Mouse (Mus musculus) hindbrain, embryonic 10.5 days (tissue): ENCODE data around the gene Prorsd1. TPM values are rescaled to one million over a fixed set of nuclear protein-coding genes. Genes with fewer than 3 reads are reported as not detected.
"Not testable (repeated sequence)": the region's sequence is repeated elsewhere in the genome, so short reads cannot be mapped to it uniquely, and the experiment has no call there.

Source experiments
- DNase-seq: peaks from one replicate; pipeline ENCODE4 v3.0.0-alpha.2; 2017; ENCODE audit warnings: low spot score
- H3K27ac ChIP-seq: fragments of 300-500 bp; sonication (generic); 2 replicates; pipeline ENCODE4 v1.5.1; 2016; ENCODE audit warnings: mild to moderate bottlenecking, moderate library complexity
- H3K27me3 ChIP-seq: fragments of 300-500 bp; sonication (generic); 2 replicates; pipeline ENCODE4 v1.6.1; 2016; ENCODE audit warnings: mild to moderate bottlenecking; ENCODE audit not compliant: poor library complexity, insufficient read depth, severe bottlenecking
- H3K36me3 ChIP-seq: fragments of 300-500 bp; sonication (generic); 2 replicates; pipeline ENCODE4 v1.6.1; 2016; ENCODE audit warnings: mild to moderate bottlenecking, moderate library complexity
- H3K4me1 ChIP-seq: fragments of 300-500 bp; sonication (generic); replicated peaks from 2 replicates; pipeline ENCODE4 v1.6.1; 2016; ENCODE audit warnings: mild to moderate bottlenecking
- H3K4me3 ChIP-seq: fragments of 300-500 bp; sonication (generic); 2 replicates; pipeline ENCODE4 v1.5.1; 2016; ENCODE audit warnings: mild to moderate bottlenecking, moderate library complexity
- H3K9me3 ChIP-seq: fragments of 300-500 bp; sonication (generic); 2 replicates; pipeline ENCODE4 v1.6.1; 2016; ENCODE audit warnings: mild to moderate bottlenecking, moderate library complexity
- WGBS: fragments of 180-500 bp; shearing (Covaris S2); methylation state at CpG from one replicate; pipeline ENCODE4 v1.1.7; 2016; 5-methylcytosine and 5-hydroxymethylcytosine counted together
- polyA plus RNA-seq: library from polyadenylated mRNA; unstranded; fragments of >200 nt; fragmentation: Nextera tagmentation; extraction: Ambion mirVana; gene quantifications from 2 replicates; pipeline ENCODE4 v1.2.1, GENCODE M21; 2016

Prorsd1 gene
- polyA plus RNA-seq, result 16.5 and 19.6 TPM in 2 replicates

DNA sequence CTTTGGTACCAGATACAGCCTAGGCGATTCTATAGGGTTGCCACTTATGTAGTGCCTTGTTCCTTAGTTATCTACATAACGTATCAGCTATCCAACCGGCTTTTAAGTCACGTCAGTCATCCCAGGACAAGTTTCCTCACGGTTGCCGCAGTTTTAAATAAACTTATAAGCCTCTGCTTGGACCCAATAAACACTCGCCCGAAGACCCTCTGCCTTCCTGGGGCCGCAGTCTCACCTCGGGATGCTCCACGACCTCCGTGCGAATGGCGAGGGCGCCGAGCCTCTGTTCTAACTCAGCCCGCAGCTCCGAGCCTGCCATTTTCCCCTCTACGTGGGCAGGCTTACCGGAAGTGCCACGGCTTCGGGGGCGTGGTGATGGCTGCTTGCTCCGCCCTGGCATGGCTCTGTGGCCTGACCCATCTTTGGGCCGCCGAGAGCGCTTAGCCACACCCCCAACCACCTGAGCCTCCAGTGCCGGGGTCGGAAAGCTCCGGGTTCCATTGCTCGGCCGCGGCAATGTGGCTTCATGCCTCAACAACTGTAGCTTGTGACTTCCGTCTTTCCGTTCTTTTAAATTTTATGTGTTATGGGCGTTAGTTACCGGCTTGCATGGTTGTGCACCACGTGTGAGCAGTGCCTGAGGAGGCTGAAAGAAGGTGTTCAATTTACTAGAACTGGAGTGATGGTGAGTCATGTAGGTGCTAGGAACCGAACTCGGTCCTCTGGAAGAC, at the start of gene Prorsd1:
Gene Prorsd1, minus strand, starts transcription at position 352 of the 731 bp plus-strand sequence.
- H3K4me3 ChIP-seq, result peak within 1 kb of the TSS; percentile 74
- H3K27ac ChIP-seq, result peak within 1 kb of the TSS; percentile 91
- no peaks in the 10 kb centered on the region for H3K27me3 ChIP-seq
- peaks cover 11% of the 10 kb centered on the region; the same call in 1 of the 2 replicates for H3K4me1 ChIP-seq
- WGBS, result 4% methylated on average over 40 of the region's 40 CpGs
- no peaks in the 10 kb centered on the region for H3K9me3 ChIP-seq
- H3K36me3 ChIP-seq, result peaks cover 26% of the 10 kb centered on the region
- DNase-seq, result peak; percentile 91

GRCm38 (mm10) chr11:29563406-29563805, 48.6 kb upstream of the Prorsd1 start:
- Histone ChIP-seq H3K27me3 (no peaks in the 10 kb centered on the region), H3K4me1 (no peaks in the 10 kb centered on the region), H3K4me3 (no peak overlapping the region), H3K9me3 (no peaks in the 10 kb centered on the region), H3K27ac (no peak overlapping the region), H3K36me3 (no peaks in the 10 kb centered on the region)
- WGBS, result 84% methylated on average over 2 of the region's 2 CpGs
- no peak for DNase-seq

DNA sequence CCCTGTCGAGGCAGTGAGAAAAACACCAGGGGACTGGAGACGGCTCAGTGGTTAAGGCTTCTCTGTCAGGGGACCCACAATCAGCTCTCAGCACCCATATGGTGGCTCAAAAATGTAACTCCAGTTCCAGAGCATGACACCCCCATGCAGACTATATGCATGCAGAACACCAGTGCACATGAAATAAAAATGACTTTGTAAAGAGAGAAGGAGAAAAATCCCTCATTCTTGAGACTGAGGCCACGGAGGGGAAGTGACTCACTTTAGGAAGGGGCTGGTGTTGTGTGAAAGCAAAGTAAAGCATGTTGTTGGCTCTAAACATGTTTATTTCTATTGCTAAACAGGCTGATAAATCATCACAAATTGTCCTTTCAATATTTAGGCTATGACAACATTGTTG, 46.2 kb upstream of the Prorsd1 start:
- no peak overlapping the region for H3K27ac ChIP-seq
- H3K36me3 ChIP-seq, result no peaks in the 10 kb centered on the region
- H3K27me3 ChIP-seq, result no peaks in the 10 kb centered on the region
- DNase-seq, result no peak
- H3K4me3 ChIP-seq, result no peak overlapping the region
- no peaks in the 10 kb centered on the region for H3K9me3 ChIP-seq
- 91% methylated on average over 3 of the region's 3 CpGs for WGBS
- H3K4me1 ChIP-seq, result no peaks in the 10 kb centered on the region

DNA sequence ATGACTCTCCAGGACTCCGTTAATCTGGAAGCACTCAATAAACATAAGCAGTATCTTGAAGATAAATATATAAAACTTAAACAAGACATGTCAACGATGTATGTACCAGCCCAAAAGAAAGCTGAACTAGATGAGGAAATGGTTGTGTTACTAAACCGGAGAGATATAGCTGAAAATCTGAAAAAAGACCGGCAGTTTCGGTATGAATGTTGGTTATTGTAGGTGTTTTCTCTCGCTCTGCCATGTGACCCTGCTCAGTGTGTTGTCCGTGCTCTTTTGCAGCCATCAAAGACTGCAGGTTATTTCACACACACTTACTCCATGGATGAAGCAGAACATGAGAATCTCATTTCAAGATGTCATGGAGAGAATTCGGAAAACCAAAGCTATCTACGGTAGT, 45.6 kb upstream of the Prorsd1 start:
- Histone ChIP-seq H3K4me1 (no peaks in the 10 kb centered on the region), H3K27me3 (no peaks in the 10 kb centered on the region), H3K36me3 (no peaks in the 10 kb centered on the region), H3K9me3 (no peaks in the 10 kb centered on the region), H3K4me3 (no peak overlapping the region), H3K27ac (no peak overlapping the region)
- 89% methylated on average over 9 of the region's 9 CpGs for WGBS
- DNase-seq, result no peak

DNA sequence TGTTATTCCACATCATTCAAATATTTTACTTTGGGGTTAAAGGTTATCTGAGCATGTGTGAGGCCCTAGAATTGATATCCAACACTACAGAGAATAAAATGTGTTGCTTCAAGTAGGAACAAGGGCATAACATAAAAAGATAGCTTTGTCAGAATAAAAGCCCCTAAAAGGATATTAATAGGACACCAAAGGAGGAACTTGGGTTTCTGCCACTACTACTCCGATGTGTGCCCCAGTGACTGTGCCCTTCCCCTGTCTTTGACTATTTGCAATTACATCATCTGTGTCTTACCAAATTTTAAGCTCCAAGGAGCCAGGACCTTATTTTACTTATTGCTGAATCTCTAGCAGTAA, 34.6 kb upstream of the Prorsd1 start:
- peaks cover 24% of the 10 kb centered on the region for H3K36me3 ChIP-seq
- no peaks in the 10 kb centered on the region for H3K27me3 ChIP-seq
- H3K4me1 ChIP-seq, result peaks cover 14% of the 10 kb centered on the region
- H3K9me3 ChIP-seq, result no peaks in the 10 kb centered on the region
- H3K4me3 ChIP-seq, result no peak overlapping the region; the same call in 1 of the 2 replicates
- WGBS, result 96% methylated on average over 1 of the region's 1 CpGs
- H3K27ac ChIP-seq, result no peak overlapping the region
- no peak for DNase-seq

DNA sequence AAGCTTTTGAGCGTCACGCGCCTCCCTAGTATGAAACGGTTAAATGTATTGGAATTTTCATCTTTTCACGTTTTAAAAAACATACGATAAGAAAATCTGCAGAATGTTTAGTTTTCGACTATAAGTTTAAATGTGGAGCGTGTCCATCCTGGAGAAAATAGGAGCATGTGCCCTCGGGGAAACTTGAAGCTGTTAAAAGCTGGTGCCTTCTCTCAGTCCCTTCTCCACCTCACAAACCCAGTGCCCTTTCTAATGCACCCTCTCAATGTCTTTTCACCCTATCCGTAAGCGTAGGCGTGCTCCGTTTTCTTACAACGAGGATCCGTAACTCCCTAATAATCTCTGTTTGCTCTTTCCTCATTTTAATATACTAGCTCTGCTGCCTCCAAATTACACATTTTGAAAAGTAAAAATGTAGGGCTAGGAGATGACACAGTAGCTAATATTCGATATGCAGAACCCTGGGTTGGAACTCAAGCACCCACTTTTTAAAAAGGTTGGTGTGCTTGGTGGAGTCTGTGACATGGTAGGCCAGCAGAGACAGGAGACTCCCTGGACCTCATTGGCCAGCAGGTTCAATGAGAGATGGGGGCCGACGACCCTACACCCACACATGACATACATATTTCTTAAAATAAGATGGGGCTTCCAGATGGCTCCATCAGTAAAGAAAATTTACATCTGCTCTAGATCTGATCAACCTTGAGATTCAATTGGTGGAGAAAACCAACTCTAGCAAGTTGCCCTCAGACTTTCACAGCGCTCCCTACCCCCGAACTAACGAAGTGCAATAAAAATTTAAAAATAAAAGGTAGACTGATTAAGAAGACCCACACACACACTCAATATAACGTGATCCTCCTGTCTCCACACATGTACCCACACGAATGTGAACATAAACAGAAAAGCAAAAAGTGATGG, 33.9 kb upstream of the Prorsd1 start:
- Histone ChIP-seq H3K27me3 (no peaks in the 10 kb centered on the region), H3K27ac (peak overlapping the region; percentile 92), H3K36me3 (peaks cover 31% of the 10 kb centered on the region), H3K4me1 (peaks cover 14% of the 10 kb centered on the region), H3K9me3 (no peaks in the 10 kb centered on the region), H3K4me3 (peak overlapping the region; percentile 81)
- 28% methylated on average over 23 of the region's 23 CpGs for WGBS
- no peak for DNase-seq

- no peaks in the 10 kb centered on the region for H3K27me3 ChIP-seq
- DNase-seq, result peak; percentile 90
- WGBS, result under 1% methylated on average over 46 of the region's 46 CpGs
- peaks cover 39% of the 10 kb centered on the region for H3K36me3 ChIP-seq
- peak within 1 kb of the TSS; percentile 92 for H3K27ac ChIP-seq
- H3K4me3 ChIP-seq, result peak within 1 kb of the TSS; percentile 81
- H3K9me3 ChIP-seq, result no peaks in the 10 kb centered on the region
- H3K4me1 ChIP-seq, result peaks cover 14% of the 10 kb centered on the region
These were observed 33.1 kb upstream of the Prorsd1 start, which contains the start of the genes Clhc1 and Rps27a for GRCm38 (mm10) chr11:29547752-29548503. Gene Clhc1 (plus strand): TSS chr11:29547950. Gene Rps27a (minus strand): TSS chr11:29548109.

DNA sequence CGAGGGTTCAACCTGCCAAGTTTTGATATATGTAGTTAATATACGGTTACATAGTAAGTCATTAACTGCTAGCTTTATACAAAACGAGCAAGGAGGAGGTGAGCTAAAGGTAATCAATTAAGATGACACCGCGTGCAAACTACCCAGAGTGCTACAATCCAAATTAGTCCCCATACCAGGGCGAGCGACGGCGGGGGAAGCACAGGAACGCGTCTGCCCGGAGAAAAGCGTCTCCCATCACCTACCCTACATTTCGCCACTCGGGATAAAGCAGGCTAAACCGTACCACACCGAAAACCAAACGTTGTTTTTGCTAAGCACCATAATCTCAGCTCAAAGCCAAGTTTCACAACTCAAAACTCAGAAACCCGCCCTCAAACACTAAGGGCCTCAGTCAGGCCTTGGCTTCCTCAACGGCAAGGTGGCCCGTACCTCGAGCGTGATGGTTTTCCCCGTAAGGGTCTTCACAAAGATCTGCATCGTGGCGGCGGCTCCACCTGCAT, 32.5 kb upstream of the Prorsd1 start:
- H3K4me1 ChIP-seq, result peaks cover 14% of the 10 kb centered on the region
- H3K27me3 ChIP-seq, result no peaks in the 10 kb centered on the region
- H3K9me3 ChIP-seq, result no peaks in the 10 kb centered on the region
- peak overlapping the region; percentile 92 for H3K27ac ChIP-seq
- WGBS, result under 1% methylated on average over 27 of the region's 27 CpGs
- peak overlapping the region; percentile 81 for H3K4me3 ChIP-seq
- DNase-seq, result no peak
- peaks cover 45% of the 10 kb centered on the region for H3K36me3 ChIP-seq

GRCm38 (mm10) chr11:29546762-29547161, 31.9 kb upstream of the Prorsd1 start:
- H3K36me3 ChIP-seq, result peaks cover 49% of the 10 kb centered on the region
- WGBS, result 26% methylated on average over 2 of the region's 2 CpGs
- peak overlapping the region; percentile 92 for H3K27ac ChIP-seq
- no peaks in the 10 kb centered on the region for H3K27me3 ChIP-seq
- H3K9me3 ChIP-seq, result no peaks in the 10 kb centered on the region
- peaks cover 14% of the 10 kb centered on the region for H3K4me1 ChIP-seq
- DNase-seq, result no peak
- H3K4me3 ChIP-seq, result peak overlapping the region; percentile 81

- H3K27ac ChIP-seq, result 0 out of 2 replicates have a peak overlapping the region, but pooled peaks have one; percentile 92
- 91% methylated on average over 2 of the region's 2 CpGs for WGBS
These were observed 31.5 kb upstream of the Prorsd1 start for GRCm38 (mm10) chr11:29546297-29546696.

GRCm38 (mm10) chr11:29545150-29545752, 30.4 kb upstream of the Prorsd1 start:
- Histone ChIP-seq H3K4me1 (peaks cover 14% of the 10 kb centered on the region), H3K36me3 (peaks cover 64% of the 10 kb centered on the region)
- H3K27me3 ChIP-seq, DNase-seq, H3K4me3 ChIP-seq, H3K27ac ChIP-seq, H3K9me3 ChIP-seq: not testable (repeated sequence)
- 93% methylated on average over 4 of the region's 4 CpGs for WGBS

More at GRCm38 (mm10) chr11:29546297-29546696, 31.5 kb upstream of the Prorsd1 start:
- not testable (repeated sequence) for DNase-seq, H3K27me3 ChIP-seq, H3K9me3 ChIP-seq
- H3K36me3 ChIP-seq, result peaks cover 53% of the 10 kb centered on the region
- H3K4me1 ChIP-seq, result peaks cover 14% of the 10 kb centered on the region
- H3K4me3 ChIP-seq, result peak overlapping the region; percentile 81
